Mouse (Mus musculus) cerebellum, postnatal 36 days (tissue): Measurements from ENCODE around the gene Plpp1.
A peak's percentile ranks its signal among the peaks of the same experiment; 100 is the strongest.

Experiments
- DNase-seq, 2 experiments: peaks; one replicate each; pipeline ENCODE4 v3.0.0; 2021 to 2022; ENCODE audit warnings: mixed read lengths in 2 of 2

Plpp1 gene

DNA sequence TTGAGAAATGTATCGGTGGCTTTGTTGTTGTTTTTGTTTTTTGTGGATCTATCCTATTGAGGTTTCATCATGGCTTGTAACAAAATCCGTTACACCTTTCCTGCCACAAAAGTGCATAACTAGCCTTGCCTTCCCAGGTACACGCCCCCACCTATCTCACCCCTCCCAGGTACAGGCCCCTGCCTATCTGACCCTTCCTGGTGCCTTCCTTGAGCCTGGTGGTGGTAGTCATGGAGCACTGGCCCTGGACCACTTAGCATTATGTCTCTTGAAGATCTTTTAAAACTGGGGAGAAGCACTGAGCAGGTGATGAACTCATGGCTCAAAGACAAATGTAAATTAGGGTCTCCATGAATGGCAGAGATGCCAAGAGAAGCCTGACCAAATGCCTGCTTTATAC is 61.8 kb downstream of the Plpp1 start:
- no peak for DNase-seq

DNA sequence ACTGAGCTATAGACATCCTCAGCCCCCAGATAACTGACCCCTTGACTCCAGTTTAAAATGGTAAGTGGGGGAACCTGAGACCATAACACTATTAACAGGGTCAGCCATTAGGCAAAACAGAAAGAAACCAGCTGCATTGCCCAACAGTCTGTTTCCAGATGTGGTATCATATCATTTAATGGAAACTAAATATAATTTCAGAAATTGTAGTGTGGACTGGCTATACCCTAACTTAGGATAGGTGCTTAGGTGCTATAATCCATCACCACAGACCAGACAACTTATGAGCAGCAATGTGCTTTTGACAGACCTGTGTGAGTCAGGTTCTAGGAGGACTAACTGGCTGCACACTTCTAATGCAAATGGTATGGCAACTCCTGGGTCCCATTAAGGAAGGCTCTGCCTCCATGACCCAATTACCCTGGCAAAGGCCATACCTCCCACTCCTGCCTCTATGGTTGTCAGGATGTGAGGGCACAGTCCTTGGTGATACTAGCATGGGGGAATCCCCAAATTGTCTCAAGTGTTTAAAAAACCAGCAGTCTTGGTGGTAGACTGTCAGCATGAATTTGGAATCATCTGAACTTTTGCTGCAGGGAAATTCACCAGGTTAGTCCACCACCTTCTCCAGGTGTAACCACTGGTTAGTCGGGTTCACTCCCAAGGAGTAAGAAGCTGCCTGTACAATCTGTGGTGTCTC is 62.5 kb downstream of the Plpp1 start:
- no peak for DNase-seq

DNA sequence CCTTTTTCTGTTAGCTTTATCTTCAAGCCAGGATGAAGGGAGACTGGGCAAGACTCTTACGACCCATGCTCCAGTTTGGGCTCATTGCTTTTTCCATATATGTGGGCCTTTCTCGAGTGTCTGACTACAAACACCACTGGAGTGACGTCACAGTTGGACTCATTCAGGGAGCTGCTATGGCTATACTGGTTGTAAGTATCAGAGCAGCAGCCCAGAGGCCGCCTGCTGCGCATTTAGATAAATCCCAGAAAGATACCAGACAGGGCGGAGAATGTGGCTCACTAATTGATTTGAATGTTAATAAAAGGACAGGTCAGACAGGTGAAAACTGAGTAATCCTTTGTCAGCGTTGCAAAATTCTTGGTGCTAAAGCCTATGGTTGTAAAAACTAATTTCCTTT is 66.2 kb downstream of the Plpp1 start:
- no peak for DNase-seq

DNA sequence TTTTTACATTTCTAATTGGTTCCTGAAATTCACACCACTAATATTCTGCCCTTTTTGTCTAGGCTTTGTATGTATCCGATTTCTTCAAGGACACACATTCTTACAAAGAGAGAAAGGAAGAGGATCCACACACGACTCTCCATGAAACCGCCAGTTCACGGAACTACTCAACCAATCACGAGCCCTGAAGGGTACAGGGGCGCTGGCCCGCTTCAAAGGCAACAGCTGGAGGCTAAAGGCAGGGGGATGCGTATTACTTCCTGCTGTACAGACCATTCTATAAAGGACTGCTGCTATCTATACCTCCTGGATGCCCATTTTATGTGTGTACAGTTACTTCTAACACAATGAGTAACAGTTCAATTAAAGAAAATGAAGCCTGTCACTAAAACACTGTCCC is 66.8 kb downstream of the Plpp1 start:
- DNase-seq = no peak

DNA sequence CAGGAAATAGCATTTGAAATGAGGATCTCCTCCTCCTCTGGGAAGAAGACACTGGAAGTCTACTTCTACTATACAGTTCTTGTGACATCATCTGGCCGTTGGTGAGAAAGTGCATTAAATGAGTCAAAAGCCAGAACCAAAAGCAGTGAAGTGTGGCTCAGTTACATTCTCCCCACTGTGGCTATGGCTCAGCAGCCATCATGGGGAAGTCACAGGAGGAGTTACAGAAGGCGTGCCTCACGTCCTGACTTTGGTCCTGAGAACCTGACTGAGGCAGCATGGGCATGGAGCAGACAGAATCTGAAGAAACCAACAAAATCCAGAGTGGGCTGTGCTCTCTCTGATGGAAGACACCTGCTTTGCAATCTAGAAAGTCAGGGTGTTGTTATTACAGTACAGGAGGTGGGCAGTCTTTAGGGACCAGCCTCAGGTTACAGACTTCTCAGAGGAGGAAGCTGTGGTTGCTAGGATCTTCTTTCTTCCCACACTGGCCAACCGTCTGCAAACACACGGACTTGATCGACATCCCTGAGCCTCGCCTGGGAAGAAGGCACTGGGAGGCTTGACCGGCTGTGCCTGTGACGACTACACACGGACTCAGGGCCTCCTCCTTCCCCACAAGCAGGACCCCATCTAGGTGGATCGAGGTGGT is 69.6 kb downstream of the Plpp1 start:
- no peak for DNase-seq

DNA sequence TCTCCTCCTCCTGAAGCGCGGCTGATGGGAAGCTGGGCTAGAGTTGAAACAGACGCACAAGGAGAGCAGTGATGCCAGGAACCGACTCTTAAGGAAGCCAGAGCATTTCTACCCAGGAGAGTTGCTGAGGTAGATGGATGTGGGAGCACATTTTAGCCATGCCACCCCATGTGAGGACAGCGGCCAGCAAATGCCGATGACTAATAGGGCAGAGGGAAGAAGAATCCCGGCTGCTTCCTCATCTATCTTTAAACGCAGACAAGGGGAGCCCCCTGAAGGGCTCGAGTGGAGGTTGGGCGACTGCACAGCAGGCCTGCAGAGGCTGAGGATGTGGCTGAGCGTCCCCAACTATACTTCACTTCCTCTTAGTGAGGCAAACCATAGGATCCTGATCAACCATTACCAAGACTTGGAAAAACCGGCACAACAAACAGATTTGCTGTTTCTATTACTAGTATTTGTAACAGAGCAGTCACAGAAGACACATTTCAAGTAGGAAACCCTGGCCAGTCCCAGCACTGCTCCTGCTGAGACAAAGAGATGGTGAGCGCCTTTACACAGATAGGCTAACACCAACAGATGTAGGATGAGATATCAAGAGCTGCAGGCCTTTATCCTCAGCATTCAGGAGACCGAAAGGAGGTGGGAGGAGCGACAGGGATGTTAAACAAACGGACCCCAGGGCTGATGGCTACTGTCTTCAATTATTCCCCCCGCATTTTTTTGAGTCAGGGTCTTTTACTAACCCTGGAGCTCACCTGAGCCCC is 71.1 kb downstream of the Plpp1 start:
- DNase-seq = no peak

DNA sequence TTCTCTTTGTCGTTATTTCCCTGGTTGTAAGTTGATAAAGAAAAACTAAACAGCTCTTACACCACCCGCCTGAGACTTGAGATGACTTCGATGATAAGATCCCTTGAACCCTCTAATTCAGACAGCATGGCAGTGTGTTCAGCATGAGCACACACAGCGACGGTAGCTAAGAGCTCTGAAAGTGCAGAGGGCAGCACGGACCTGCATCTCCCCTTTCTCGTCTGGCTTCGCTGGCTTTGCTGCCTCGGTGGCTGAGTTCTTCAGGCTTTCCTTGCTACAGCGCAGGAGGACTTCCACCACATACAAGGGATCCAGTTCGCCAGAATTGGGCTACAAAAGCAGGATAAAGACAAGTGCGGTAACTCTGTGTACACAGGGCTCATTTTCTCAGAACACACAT is 86.6 kb downstream of the Plpp1 start:
- DNase-seq = no peak

DNA sequence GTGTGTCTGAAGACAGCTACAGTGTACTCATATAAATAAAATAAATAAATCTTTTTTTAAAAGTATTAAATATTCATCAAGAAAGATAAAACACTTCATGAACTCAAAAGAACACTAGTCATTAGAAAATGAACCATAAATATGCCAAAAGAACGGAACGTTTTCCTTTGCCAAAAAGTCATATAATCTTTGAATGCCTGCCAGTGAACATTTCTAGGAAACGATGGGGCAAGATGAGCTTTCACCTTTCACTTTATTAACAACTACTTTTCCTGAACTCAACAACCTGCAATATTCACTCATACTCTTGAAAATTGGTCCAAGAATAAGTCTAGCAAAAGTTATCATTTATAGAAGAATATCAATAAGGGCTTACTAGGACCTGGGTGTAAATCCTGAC is 101.6 kb downstream of the Plpp1 start:
- no peak for DNase-seq

DNA sequence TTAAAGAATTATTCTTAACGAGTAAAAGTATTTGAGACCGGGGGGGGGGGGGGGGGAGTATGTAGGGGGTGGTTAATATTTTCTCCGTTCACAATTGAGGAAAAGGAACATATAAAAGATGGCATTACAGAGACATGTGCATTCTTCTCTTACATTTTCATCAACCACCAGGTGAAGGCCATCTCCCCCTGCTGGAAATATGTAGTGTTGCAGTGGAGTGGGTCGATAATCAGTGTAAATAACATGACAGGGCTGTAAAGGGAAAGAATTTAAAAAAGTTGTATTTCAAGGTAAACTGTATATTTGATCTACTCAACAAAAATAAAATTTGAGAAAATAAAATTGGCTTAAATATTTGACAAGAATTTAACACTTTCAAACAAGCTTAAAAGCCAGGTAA is 109.1 kb downstream of the Plpp1 start:
- peak; percentile 12 to 27 for DNase-seq

DNA sequence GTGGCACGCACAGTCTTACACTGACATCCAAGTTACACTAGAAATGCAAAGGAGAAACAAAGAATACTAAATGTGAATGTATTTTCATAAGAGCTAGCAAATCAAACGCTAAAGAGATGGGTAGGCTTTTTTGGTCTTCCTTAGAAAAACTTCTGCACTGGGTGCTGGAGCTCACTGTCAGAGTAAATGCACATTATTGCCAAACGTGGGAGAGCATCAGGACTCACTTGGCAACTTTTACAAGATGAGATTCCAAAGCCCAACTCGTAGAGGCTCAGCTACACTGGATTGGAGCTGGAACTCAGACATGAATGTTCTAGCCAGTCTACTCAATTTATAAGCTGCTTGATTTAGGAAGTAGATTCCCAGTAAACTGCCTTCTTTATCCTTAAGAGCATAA is 109.8 kb downstream of the Plpp1 start:
- DNase-seq = no peak
